Mouse (Mus musculus) forebrain, embryonic 15.5 days (tissue): ENCODE results near the gene Tmem108. TPM values are rescaled to one million over a fixed set of nuclear protein-coding genes. Genes with fewer than 3 reads are reported as not detected.

Source experiments
- ATAC-seq: fragments of 200-750 bp; cut with Nextera tagmentation; replicated peaks from 2 replicates; pipeline ENCODE4 v1.8.0; 2017; ENCODE audit warnings: mild to moderate bottlenecking, moderate TSS enrichment, moderate library complexity
- H3K27ac ChIP-seq: fragments of 300-500 bp; sonication (generic); replicated peaks from 2 replicates; pipeline ENCODE4 v1.5.1; 2015; ENCODE audit warnings: mild to moderate bottlenecking, inconsistent platforms
- H3K27me3 ChIP-seq: fragments of 300-500 bp; sonication (generic); 2 replicates; pipeline ENCODE4 v1.6.1; 2015; ENCODE audit warnings: inconsistent platforms
- H3K36me3 ChIP-seq: fragments of 300-500 bp; sonication (generic); 2 replicates; pipeline ENCODE4 v1.6.1; 2015; ENCODE audit warnings: mild to moderate bottlenecking, inconsistent platforms
- H3K4me1 ChIP-seq: fragments of 300-500 bp; sonication (generic); 2 replicates; pipeline ENCODE4 v1.6.1; 2015; ENCODE audit warnings: inconsistent platforms
- H3K4me2 ChIP-seq: fragments of 300-500 bp; sonication (generic); replicated peaks from 2 replicates; pipeline ENCODE4 v1.6.1; 2015; ENCODE audit warnings: mild to moderate bottlenecking, inconsistent platforms
- H3K4me3 ChIP-seq: fragments of 300-500 bp; sonication (generic); 2 replicates; pipeline ENCODE4 v1.5.1; 2015; ENCODE audit warnings: mild to moderate bottlenecking, inconsistent platforms
- H3K9ac ChIP-seq: fragments of 300-500 bp; sonication (generic); replicated peaks from 2 replicates; pipeline ENCODE4 v1.6.1; 2015; ENCODE audit warnings: mild to moderate bottlenecking, inconsistent platforms
- H3K9me3 ChIP-seq: fragments of 300-500 bp; sonication (generic); 2 replicates; pipeline ENCODE4 v1.6.1; 2016; ENCODE audit warnings: inconsistent platforms
- WGBS: fragments of 180-500 bp; shearing (Covaris S2); methylation state at CpG from one replicate; pipeline ENCODE4 v1.1.7; 2015; ENCODE audit warnings: mixed read lengths; 5-methylcytosine and 5-hydroxymethylcytosine counted together
- polyA plus RNA-seq: library from polyadenylated mRNA; unstranded; fragments of >200 nt; fragmentation: Nextera tagmentation; extraction: Ambion mirVana; gene quantifications from 2 replicates; pipeline ENCODE4 v1.2.1, GENCODE M21; 2015

The Tmem108 gene
- polyA plus RNA-seq, 1 experiment from 2014 or later = 78.0 TPM

DNA sequence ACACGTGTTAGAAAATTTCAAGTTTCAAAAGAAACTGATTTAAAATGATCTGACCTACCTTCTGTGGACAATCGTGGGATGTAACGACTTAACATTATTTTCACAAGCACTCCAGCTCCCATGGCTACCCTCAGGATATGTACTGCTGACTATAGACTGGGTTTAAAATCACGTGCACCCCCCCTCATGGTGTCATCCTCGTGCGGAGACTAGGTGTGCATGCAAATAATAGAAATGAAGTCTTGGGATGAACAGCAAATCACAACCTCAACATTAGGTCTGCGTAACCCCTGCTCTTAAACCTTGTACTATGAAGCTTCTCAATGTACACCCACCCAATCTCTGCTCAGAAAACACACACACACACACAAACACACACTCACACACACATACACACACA is 3.4 kb downstream of the Tmem108 start:
- H3K36me3 ChIP-seq = no peaks in the 10 kb centered on the region
- H3K27ac ChIP-seq = no peak overlapping the region
- no peaks in the 10 kb centered on the region for H3K27me3 ChIP-seq
- H3K4me2 ChIP-seq = peak overlapping the region; percentile 60
- no peak for ATAC-seq
- no peak overlapping the region for H3K9ac ChIP-seq
- no peaks in the 10 kb centered on the region for H3K9me3 ChIP-seq
- peak overlapping the region; percentile 58 for H3K4me3 ChIP-seq
- peaks cover 38% of the 10 kb centered on the region for H3K4me1 ChIP-seq
- WGBS = 75% methylated on average over 7 of the region's 7 CpGs

GRCm38 (mm10) chr9:103752618-103753017 is 9.0 kb downstream of the Tmem108 start:
- H3K4me2 ChIP-seq = no peak overlapping the region
- WGBS = 92% methylated on average over 10 of the region's 10 CpGs
- no peak overlapping the region for H3K27ac ChIP-seq
- H3K9ac ChIP-seq = no peak overlapping the region
- no peak for ATAC-seq
- H3K36me3 ChIP-seq = 0 out of 2 replicates have a peak, but pooled peaks cover 3% of the 10 kb centered on the region
- H3K4me1 ChIP-seq = peaks cover 28% of the 10 kb centered on the region
- no peaks in the 10 kb centered on the region for H3K9me3 ChIP-seq
- no peak overlapping the region for H3K4me3 ChIP-seq
- H3K27me3 ChIP-seq = no peaks in the 10 kb centered on the region

DNA sequence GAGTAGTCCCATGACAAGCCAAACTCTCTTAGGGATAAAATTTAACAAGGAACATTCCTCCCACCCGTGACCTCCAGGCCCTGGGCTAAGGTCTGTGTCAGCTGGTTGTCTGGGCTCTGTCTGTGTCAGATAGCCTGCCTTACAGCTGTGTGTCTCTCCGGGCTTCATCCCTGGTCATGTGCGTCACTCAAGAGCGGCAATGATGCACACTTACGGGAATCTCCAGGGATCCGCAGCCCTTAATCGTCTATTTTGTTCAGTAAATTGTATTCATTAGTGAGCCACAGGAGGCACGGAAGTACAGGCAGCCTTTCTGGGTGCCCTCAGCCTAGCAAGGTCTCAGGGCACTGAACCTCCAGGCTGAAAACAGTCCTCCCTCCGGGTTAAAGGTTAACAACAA is 10.1 kb downstream of the Tmem108 start:
- H3K9me3 ChIP-seq = no peaks in the 10 kb centered on the region
- peaks cover 28% of the 10 kb centered on the region for H3K4me1 ChIP-seq
- 0 out of 2 replicates have a peak, but pooled peaks cover 3% of the 10 kb centered on the region for H3K36me3 ChIP-seq
- H3K9ac ChIP-seq = no peak overlapping the region
- H3K4me3 ChIP-seq = no peak overlapping the region
- H3K27ac ChIP-seq = no peak overlapping the region
- WGBS = 53% methylated on average over 9 of the region's 9 CpGs
- no peaks in the 10 kb centered on the region for H3K27me3 ChIP-seq
- ATAC-seq = no peak
- no peak overlapping the region for H3K4me2 ChIP-seq

GRCm38 (mm10) chr9:103750491-103750890 is 11.1 kb downstream of the Tmem108 start:
- no peak overlapping the region for H3K9ac ChIP-seq
- 0 out of 2 replicates have a peak, but pooled peaks cover 3% of the 10 kb centered on the region for H3K36me3 ChIP-seq
- no peaks in the 10 kb centered on the region for H3K27me3 ChIP-seq
- peaks cover 23% of the 10 kb centered on the region for H3K4me1 ChIP-seq
- no peak overlapping the region for H3K4me2 ChIP-seq
- H3K9me3 ChIP-seq = no peaks in the 10 kb centered on the region
- no peak overlapping the region for H3K4me3 ChIP-seq
- 84% methylated on average over 9 of the region's 9 CpGs for WGBS
- H3K27ac ChIP-seq = no peak overlapping the region
- no peak for ATAC-seq

DNA sequence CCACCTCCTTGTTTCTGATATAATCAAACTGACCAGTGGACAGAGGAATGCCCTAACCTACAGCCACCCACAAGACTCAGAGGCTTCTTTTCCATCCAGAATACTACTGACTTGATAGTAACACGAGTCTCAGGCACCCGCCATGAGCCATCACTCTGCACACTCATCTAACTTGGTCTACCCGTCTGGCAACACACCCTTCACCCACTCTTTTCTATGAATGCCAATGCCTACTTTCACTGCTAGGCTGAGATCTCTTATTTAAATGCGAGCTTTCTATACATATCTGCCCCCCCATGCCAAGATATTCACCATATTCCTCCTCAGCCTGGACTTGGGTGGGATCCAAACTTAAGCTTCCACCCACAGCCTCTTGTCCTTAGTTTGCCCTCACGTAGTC is 15.0 kb downstream of the Tmem108 start:
- WGBS = 90% methylated on average over 5 of the region's 5 CpGs
- Histone ChIP-seq H3K27me3 (no peaks in the 10 kb centered on the region), H3K4me2 (no peak overlapping the region), H3K4me1 (peaks cover 17% of the 10 kb centered on the region), H3K9me3 (no peaks in the 10 kb centered on the region), H3K9ac (no peak overlapping the region), H3K4me3 (no peak overlapping the region), H3K27ac (no peak overlapping the region), H3K36me3 (no peaks in the 10 kb centered on the region)
- ATAC-seq = no peak

- Histone ChIP-seq H3K36me3 (no peaks in the 10 kb centered on the region), H3K4me1 (peaks cover 19% of the 10 kb centered on the region), H3K4me2 (no peak overlapping the region), H3K9me3 (0 out of 2 replicates have a peak, but pooled peaks cover 3% of the 10 kb centered on the region), H3K9ac (no peak overlapping the region), H3K27me3 (no peaks in the 10 kb centered on the region), H3K27ac (0 out of 2 replicates have a peak overlapping the region, but pooled peaks have one; percentile 21), H3K4me3 (no peak overlapping the region)
- ATAC-seq = no peak
- 43% methylated on average over 12 of the region's 12 CpGs for WGBS
Observed at GRCm38 (mm10) chr9:103740145-103740544, 21.5 kb downstream of the Tmem108 start.

GRCm38 (mm10) chr9:103739062-103739461 is 22.6 kb downstream of the Tmem108 start:
- Histone ChIP-seq H3K9ac (no peak overlapping the region), H3K27me3 (no peaks in the 10 kb centered on the region), H3K4me1 (peaks cover 19% of the 10 kb centered on the region), H3K36me3 (no peaks in the 10 kb centered on the region), H3K9me3 (0 out of 2 replicates have a peak, but pooled peaks cover 3% of the 10 kb centered on the region), H3K4me2 (no peak overlapping the region), H3K4me3 (no peak overlapping the region), H3K27ac (peak overlapping the region; percentile 39; the same call in 1 of the 2 replicates)
- WGBS = 76% methylated on average over 4 of the region's 4 CpGs
- no peak for ATAC-seq

DNA sequence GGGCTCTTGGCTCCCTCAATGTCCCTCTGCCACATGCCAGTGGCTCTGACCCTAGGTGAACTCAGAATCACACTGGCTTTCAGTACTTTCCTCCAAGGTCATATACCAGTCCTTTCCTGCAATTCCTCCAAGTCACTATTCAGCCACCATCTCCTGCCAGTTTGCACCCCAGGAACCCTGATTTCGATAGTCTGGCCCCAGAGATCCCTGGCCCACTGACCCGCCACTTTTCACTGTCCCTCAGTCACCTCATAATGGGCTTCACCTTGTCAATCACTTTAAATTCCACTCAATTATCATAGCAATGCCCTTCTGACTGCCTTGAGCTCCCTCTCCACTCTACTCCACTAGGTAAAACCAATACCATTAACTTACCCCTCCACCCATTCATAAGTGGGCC is 31.9 kb downstream of the Tmem108 start:
- H3K9ac ChIP-seq = no peak overlapping the region
- H3K27me3 ChIP-seq = no peaks in the 10 kb centered on the region
- no peak overlapping the region for H3K4me2 ChIP-seq
- no peaks in the 10 kb centered on the region; the same call in 1 of the 2 replicates for H3K36me3 ChIP-seq
- no peaks in the 10 kb centered on the region for H3K9me3 ChIP-seq
- H3K27ac ChIP-seq = no peak overlapping the region
- no peak overlapping the region for H3K4me3 ChIP-seq
- no peak for ATAC-seq
- 0 out of 2 replicates have a peak, but pooled peaks cover 9% of the 10 kb centered on the region for H3K4me1 ChIP-seq
- WGBS = 76% methylated on average over 2 of the region's 2 CpGs

- no peaks in the 10 kb centered on the region for H3K36me3 ChIP-seq
- 64% methylated on average over 16 of the region's 16 CpGs for WGBS
- H3K27ac ChIP-seq = peak overlapping the region; percentile 38
- 0 out of 2 replicates have a peak, but pooled peaks cover 9% of the 10 kb centered on the region for H3K4me1 ChIP-seq
- no peak overlapping the region for H3K4me3 ChIP-seq
- no peaks in the 10 kb centered on the region for H3K9me3 ChIP-seq
- H3K9ac ChIP-seq = no peak overlapping the region
- no peak overlapping the region for H3K4me2 ChIP-seq
- H3K27me3 ChIP-seq = no peaks in the 10 kb centered on the region
- no peak for ATAC-seq
Observed at GRCm38 (mm10) chr9:103726751-103727462, 34.7 kb downstream of the Tmem108 start.

GRCm38 (mm10) chr9:103725497-103725896 is 36.1 kb downstream of the Tmem108 start:
- no peak overlapping the region for H3K4me3 ChIP-seq
- H3K4me2 ChIP-seq = no peak overlapping the region
- H3K27me3 ChIP-seq = no peaks in the 10 kb centered on the region
- 0 out of 2 replicates have a peak, but pooled peaks cover 5% of the 10 kb centered on the region for H3K36me3 ChIP-seq
- ATAC-seq = no peak
- H3K9ac ChIP-seq = no peak overlapping the region
- no peaks in the 10 kb centered on the region for H3K9me3 ChIP-seq
- H3K4me1 ChIP-seq = 0 out of 2 replicates have a peak, but pooled peaks cover 9% of the 10 kb centered on the region
- no peak overlapping the region; the same call in 1 of the 2 replicates for H3K27ac ChIP-seq
- WGBS = 88% methylated on average over 7 of the region's 7 CpGs

- no peaks in the 10 kb centered on the region for H3K27me3 ChIP-seq
- no peaks in the 10 kb centered on the region for H3K9me3 ChIP-seq
- no peak overlapping the region for H3K27ac ChIP-seq
- H3K4me2 ChIP-seq = no peak overlapping the region
- WGBS = 88% methylated on average over 3 of the region's 3 CpGs
- H3K9ac ChIP-seq = no peak overlapping the region
- H3K4me1 ChIP-seq = 0 out of 2 replicates have a peak, but pooled peaks cover 6% of the 10 kb centered on the region
- H3K36me3 ChIP-seq = 0 out of 2 replicates have a peak, but pooled peaks cover 5% of the 10 kb centered on the region
- no peak overlapping the region for H3K4me3 ChIP-seq
- ATAC-seq = no peak
Observed at GRCm38 (mm10) chr9:103721486-103721885, 40.2 kb downstream of the Tmem108 start.

- 0 out of 2 replicates have a peak, but pooled peaks cover 2% of the 10 kb centered on the region for H3K4me1 ChIP-seq
- H3K9me3 ChIP-seq = no peaks in the 10 kb centered on the region
- no peak overlapping the region for H3K27ac ChIP-seq
- no peak overlapping the region for H3K4me2 ChIP-seq
- H3K4me3 ChIP-seq = no peak overlapping the region
- 0 out of 2 replicates have a peak, but pooled peaks cover 5% of the 10 kb centered on the region for H3K36me3 ChIP-seq
- ATAC-seq = no peak
- H3K9ac ChIP-seq = no peak overlapping the region
- H3K27me3 ChIP-seq = no peaks in the 10 kb centered on the region
- WGBS = 80% methylated on average over 8 of the region's 8 CpGs
Observed at GRCm38 (mm10) chr9:103721081-103721480, 40.6 kb downstream of the Tmem108 start.
